Mouse (Mus musculus) liver, postnatal 0 days (tissue): Measurements from ENCODE around the gene Ndufb5.

Experiments used
- CTCF ChIP-seq: sonication (generic); IDR thresholded peaks from 2 replicates; pipeline ENCODE4 v1.5.1; 2016; ENCODE audit warnings: antibody characterized with exemption, low read depth
- EP300 ChIP-seq: IDR thresholded peaks from 2 replicates; pipeline ENCODE4 v1.6.1; 2016; ENCODE audit warnings: antibody characterized with exemption, low read depth, mild to moderate bottlenecking

- TF ChIP-seq CTCF (no peak), EP300 (no peak)
Measured at GRCm38 (mm10) chr3:32762962-32763361, 26.2 kb downstream of the Ndufb5 start.
